Mouse (Mus musculus) olfactory bulb, adult 2 months (tissue): Measurements from ENCODE around the gene Cnp.

Source experiments
- CTCF ChIP-seq: fragments of 200-500 bp; IDR thresholded peaks from 2 replicates; pipeline ENCODE4 v1.5.1; 2012; ENCODE audit warnings: low read depth, mild to moderate bottlenecking, low read length, moderate library complexity; ENCODE audit not compliant: insufficient read depth
- POLR2A ChIP-seq: fragments of 200-500 bp; IDR thresholded peaks from 2 replicates; pipeline ENCODE4 v1.6.1; 2012; ENCODE audit warnings: mild to moderate bottlenecking, low read depth, low read length, moderate library complexity; ENCODE audit not compliant: insufficient read depth

DNA sequence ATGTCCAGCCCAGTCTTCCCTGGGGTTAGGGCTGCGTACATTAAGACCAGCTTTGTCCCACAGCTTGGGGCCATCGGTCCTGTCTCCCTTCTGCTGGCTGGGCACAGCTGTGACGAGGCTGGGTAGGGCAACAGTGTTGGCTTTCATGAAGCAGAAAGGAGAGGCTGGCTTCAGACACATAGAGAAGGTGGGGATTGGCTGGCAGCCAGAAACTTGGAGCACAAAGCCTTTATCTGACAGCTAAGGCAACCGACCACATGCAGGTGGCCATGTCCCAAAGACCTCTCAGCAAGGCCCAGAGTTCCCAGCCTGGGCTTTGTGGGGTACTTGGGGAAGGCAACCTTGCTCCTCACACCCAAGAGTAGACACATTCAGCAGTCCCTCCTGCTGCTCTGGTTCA, 7.1 kb downstream of the Cnp start:
- TF ChIP-seq CTCF (no peak), POLR2A (no peak)
